Mouse (Mus musculus): ENCODE results near the gene Six5.
A peak's percentile ranks its signal among the peaks of the same experiment; 100 is the strongest.

Gene Six5

GRCm38 (mm10) chr7:19075723-19076585, 18.4 kb upstream of the Six5 start, which contains the start of gene Dmwd:
Gene Dmwd, plus strand, starts transcription at chr7:19076227.
- DNase-seq (ENCODE audit: inconsistent ontology term): peak; percentile 98

- peak; percentile 40 for DNase-seq (ENCODE audit: inconsistent ontology term)
Observed at GRCm38 (mm10) chr7:19076586-19076991, 17.8 kb upstream of the Six5 start.

GRCm38 (mm10) chr7:19077761-19078160, 16.6 kb upstream of the Six5 start:
- DNase-seq (ENCODE audit: inconsistent ontology term): no peak

- no peak for DNase-seq (ENCODE audit: inconsistent ontology term)
Observed at GRCm38 (mm10) chr7:19078732-19079131, 15.7 kb upstream of the Six5 start.

DNA sequence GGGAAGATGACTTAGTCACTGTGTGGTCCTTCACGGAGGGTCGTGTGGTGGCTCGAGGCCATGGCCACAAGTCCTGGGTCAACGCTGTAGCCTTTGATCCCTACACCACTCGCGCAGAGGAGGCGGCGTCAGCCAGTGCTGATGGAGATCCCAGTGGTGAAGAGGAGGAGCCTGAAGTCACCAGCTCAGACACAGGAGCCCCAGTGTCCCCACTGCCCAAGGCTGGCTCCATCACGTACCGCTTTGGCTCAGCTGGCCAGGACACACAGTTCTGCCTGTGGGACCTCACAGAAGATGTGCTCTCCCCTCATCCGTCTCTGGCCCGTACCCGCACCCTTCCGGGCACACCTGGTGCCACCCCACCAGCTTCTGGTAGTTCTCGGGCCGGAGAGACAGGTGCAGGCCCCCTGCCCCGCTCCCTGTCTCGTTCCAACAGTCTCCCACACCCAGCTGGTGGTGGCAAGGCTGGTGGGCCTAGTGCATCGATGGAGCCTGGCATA, 13.9 kb upstream of the Six5 start:
- DNase-seq (ENCODE audit: inconsistent ontology term): no peak

GRCm38 (mm10) chr7:19082171-19082570, 12.2 kb upstream of the Six5 start:
- no peak for DNase-seq (ENCODE audit: inconsistent ontology term)

DNA sequence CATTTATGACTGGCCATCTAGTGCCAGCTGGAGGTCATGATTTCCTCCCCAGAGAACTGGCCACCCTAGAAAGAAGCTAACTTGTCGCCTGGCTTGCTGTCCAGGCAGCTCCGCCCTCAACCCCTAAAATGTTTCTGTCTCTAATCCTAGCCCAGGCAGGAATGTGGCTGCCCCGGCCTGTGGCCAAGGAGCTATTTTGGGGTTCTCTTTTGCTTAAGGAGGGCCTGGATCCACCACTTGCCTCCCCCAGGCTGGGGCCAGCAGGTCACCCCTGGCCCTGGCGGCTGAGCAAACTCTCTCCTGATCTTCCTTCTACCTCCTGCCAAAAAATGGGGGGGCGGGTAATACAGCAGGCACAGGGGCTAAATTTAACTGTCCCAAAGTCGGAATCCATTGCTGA, 11.3 kb upstream of the Six5 start:
- peak; percentile 37 for DNase-seq (ENCODE audit: inconsistent ontology term)

DNA sequence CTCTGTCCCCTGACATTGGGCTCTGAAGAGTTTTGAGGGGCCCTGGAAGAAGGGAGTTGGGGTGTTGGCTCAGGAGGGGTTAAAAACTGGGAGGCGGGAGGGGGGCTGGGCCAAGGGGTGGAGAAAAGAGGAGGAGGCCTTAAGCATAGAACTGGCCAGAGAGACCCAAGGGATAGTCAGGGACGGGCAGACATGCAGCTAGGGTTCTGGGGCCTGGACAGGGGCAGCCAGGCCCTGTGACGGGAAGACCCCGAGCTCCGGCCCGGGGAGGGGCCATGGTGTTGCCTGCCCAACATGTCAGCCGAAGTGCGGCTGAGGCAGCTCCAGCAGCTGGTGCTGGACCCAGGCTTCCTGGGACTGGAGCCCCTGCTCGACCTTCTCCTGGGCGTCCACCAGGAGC, 10.7 kb upstream of the Six5 start, which contains the start of gene Dmpk:
Dmpk (plus strand) TSS at position 149 of the 400 bp plus-strand sequence.
- peak; percentile 49 for DNase-seq (ENCODE audit: inconsistent ontology term)

DNA sequence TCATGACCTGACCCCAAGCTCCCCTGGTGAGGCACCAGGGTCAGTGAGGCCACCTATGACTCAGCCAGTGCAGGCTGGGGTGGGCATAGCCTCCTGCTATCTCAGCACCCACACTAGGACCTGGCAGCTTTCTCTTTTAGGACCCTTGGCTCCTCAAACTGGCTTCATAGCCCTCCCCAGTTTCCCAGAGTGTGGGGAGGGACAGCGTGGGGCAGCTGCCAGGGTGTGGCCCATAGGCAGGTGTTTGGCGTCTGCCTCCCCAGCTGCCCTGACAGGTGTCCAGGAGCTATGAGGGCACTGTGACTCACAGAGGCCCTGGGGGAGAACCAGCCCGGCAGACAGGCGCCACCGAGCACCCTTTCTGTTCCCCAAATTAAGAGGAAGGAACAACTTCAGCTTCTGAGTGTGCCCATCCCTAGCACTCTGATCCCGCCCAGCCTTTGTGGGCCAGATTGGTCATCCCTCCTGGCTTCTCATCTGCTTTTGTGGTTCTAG, 10.1 kb upstream of the Six5 start:
- DNase-seq (ENCODE audit: inconsistent ontology term): peak; percentile 36

DNA sequence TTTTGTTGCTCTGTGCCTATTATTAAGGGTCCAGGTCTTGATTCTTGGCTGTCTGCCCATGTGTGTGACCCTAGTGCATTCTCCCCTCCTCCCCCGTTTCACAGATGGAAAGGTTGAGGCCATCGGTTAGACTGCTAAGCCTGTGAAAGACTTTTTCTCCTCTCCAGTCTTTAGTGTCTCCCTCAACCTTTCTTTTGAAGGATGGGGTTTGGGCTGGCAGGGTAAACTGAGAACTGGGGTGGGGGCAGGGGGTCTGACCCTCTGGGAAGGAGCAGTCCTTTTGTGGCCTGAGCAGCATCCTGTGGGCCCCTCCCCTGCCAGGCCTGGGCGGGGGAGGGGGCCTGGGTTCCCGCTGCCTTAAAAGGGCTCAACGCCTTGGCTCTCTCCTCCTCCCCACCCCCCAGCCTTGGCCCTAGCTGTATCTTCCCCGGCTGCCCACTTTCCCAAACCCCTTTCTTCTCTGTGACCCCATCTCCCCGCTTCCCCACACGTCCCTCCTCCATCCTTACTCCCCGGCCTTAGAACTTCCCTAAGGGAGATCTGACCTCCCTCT, 9.4 kb upstream of the Six5 start:
- DNase-seq (ENCODE audit: inconsistent ontology term): no peak

DNA sequence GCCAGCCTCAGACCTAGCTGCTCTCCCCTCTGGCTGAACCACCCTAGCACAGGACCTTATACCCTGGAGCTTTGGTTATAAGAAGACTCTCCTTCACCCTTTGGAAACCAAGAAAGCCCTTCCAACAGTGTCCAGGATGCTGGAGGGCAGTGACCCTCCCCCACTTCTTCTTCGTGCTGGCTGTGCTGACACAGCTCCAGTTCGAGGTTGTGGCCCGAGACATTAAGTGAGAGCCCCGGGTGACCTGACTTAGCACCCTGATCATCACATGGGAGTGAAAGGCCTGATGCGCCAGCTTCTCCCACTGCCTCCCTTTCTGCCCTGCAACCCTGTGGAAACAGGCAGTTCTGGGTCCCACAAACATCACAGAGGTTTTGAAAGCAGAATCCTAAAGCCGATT, 8.9 kb upstream of the Six5 start:
- DNase-seq (ENCODE audit: inconsistent ontology term): no peak

GRCm38 (mm10) chr7:19086042-19086441, 8.4 kb upstream of the Six5 start:
- peak; percentile 58 for DNase-seq (ENCODE audit: inconsistent ontology term)

GRCm38 (mm10) chr7:19086760-19087159, 7.6 kb upstream of the Six5 start:
- DNase-seq (ENCODE audit: inconsistent ontology term): no peak

GRCm38 (mm10) chr7:19088813-19089212, 5.6 kb upstream of the Six5 start:
- DNase-seq (ENCODE audit: inconsistent ontology term): peak; percentile 62

GRCm38 (mm10) chr7:19091913-19092312, 2.5 kb upstream of the Six5 start:
- DNase-seq (ENCODE audit: inconsistent ontology term): no peak

GRCm38 (mm10) chr7:19092381-19093173, 1.8 kb upstream of the Six5 start:
- DNase-seq (ENCODE audit: inconsistent ontology term): peak; percentile 95

DNA sequence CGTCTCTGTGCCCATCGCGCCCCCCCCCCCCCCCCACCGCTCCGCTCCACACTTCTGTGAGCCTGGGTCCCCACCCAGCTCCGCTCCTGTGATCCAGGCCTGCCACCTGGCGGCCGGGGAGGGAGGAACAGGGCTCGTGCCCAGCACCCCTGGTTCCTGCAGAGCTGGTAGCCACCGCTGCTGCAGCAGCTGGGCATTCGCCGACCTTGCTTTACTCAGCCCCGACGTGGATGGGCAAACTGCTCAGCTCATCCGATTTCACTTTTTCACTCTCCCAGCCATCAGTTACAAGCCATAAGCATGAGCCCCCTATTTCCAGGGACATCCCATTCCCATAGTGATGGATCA, 1.2 kb upstream of the Six5 start:
- peak; percentile 92 for DNase-seq (ENCODE audit: inconsistent ontology term)

GRCm38 (mm10) chr7:19093537-19094385, 633 bp upstream of the Six5 start:
- peak; percentile 98 for DNase-seq (ENCODE audit: inconsistent ontology term)

DNA sequence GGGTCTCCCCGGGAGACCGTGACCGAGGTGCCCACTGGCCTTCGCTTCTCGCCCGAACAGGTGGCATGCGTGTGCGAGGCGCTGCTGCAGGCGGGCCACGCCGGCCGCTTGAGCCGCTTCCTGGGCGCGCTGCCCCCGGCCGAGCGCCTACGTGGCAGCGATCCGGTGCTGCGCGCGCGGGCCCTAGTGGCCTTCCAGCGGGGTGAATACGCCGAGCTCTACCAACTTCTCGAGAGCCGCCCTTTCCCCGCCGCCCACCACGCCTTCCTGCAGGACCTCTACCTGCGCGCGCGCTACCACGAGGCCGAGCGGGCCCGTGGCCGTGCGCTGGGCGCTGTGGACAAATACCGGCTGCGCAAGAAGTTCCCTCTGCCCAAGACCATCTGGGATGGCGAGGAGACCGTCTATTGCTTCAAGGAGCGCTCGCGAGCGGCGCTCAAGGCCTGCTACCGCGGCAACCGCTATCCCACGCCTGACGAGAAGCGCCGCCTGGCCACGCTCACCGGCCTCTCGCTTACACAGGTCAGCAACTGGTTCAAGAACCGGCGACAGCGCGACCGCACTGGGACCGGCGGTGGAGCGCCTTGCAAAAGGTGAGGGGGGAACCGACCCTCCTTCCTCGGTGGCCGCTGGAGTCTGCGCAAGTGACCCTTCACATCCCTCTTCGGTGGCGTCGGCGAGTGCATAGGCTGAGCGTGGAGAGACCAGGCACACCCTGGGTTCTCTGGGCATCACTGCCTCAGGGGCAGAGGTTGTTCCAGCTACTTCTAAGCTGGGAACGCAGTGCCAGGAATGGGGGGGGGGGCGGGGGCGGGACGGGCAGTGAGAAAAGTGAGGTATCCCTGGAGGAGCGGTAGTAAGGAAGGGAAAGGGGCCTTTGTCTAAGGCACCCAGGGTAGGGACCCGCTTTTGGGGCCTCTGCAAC, 694 bp downstream of the Six5 start:
- peak; percentile 73 for DNase-seq (ENCODE audit: inconsistent ontology term)

DNA sequence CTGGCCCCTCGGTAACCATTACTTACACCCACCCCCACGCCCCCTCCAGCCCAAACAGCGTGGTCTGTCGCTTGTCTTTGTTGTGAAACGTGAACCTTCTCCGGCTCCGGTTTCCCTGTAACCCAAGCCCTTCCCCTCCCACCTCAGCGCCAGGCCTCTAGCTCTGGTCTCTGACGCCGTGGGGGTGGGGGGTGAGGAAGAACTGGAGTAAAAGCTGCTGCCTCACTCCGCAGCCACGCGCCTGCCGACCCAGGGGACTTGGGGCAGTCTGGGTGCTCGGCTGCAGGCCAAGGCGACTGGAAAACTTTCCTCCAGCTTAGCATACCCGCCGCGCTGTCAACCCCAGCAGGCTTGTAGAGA, 1.3 kb downstream of the Six5 start:
- DNase-seq (ENCODE audit: inconsistent ontology term): peak; percentile 82
